Mouse (Mus musculus): ENCODE measurements at regions not wholly inside any gene's neighbourhood (a gene's known extent, or its start where the extent isn't known, plus 50 kb on each side); places are given as distances from the start of the nearest gene placed in this dataset.
"Not testable (repeated sequence)": the region's sequence is repeated elsewhere in the genome, so short reads cannot be mapped to it uniquely, and the experiment has no call there.

DNA sequence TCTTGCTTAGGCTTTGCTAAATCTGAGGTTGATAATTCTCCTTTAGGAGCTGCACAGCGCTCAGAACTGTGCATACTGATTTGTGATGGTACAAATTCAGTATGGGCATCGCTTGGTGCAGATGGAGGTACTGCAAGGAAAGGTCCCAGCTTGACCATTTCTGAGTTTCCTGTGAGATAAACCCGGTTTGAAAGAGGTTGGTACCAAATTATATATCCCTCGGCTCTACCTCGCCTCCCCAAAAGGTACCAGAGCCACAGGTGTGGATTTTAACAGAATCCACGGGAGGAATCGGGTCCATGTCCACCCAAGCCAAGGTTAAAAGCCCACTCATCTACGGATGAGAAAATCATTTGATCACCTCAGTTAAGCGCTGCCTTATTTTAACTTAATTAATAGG, 172.5 kb upstream of the Zfp808 start:
- DNase-seq (ENCODE audit: low read depth, low spot score) = not testable (repeated sequence)

DNA sequence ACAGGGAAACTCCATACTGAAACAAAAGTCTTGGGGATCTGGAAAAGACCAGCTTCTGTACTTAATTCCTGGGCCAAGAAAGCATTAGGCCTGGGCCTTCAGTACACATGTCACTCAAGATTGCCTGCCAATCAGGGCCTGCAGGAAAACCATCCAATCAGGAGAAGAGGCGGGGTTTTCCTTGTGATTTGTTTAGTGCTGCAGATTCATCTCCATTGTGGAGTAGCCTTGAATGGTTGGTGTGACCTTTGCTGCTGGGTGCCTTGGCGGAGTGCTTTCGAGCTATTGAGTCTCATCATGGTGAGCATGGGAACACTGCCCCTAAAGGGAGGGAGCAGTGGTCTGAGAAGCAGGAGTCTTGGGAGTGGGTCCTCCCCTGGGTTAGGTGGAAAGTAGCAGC, 150.8 kb upstream of the Zfp808 start:
- not testable (repeated sequence) for DNase-seq (ENCODE audit: low read depth, low spot score)

DNA sequence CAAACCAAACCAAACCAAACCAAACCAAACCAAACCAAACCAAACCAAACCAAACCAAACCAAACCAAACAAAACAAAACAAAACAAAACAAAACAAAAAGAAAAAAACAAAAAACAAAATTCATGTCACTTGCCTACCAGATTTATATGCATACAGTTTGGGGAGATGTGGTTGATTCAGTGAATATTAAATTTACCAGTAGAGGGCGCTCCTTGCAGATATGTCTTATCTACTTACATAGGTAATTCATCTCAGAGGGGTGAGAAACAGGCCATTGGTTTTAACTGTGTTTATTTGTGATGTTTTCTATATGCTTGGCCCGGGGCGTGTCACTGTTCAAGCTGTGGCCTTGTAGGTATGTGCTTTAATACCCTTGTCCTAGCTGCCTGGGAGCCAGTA, 133.2 kb upstream of the Zfp808 start:
- not testable (repeated sequence) for DNase-seq (ENCODE audit: low read depth, low spot score)

DNA sequence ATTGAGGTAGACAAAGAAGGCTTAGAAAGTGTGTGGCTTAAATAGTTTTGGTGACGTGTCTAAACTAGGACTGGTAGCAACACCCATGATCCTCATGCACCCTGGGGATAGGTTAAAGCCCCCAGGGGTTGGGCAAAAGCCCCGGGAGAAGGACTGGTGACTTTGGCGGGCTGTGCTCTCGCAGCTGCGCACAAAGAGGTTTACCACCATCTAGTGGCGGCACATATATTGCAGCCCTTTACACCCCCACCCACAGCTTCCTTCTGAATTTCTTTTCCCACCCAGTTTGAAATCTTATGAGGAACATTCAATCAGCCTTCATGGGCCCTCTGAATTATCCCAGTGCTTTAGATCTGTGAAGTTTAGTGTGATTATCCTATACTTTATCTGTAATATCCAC, 130.9 kb upstream of the Zfp808 start:
- not testable (repeated sequence) for DNase-seq (ENCODE audit: low read depth, low spot score)

DNA sequence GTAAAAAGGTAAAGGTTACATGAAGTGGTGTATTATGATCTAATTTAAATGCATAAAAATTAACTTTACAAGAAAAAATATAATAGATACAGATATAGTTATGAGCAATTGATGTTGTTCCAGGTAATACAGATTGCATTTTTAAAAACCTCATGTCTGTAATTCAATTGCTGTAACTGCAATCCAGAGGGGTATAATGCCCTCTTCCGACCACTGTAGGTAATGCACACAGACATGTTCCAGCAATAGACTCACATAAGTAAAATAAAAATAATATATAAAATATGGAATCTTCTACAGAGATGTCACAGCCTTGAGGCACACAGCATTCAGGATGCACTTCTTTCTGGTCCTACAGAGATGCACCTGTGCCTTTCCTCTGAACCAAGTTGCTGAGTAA, 122.4 kb upstream of the Zfp808 start:
- not testable (repeated sequence) for DNase-seq (ENCODE audit: low read depth, low spot score)

DNA sequence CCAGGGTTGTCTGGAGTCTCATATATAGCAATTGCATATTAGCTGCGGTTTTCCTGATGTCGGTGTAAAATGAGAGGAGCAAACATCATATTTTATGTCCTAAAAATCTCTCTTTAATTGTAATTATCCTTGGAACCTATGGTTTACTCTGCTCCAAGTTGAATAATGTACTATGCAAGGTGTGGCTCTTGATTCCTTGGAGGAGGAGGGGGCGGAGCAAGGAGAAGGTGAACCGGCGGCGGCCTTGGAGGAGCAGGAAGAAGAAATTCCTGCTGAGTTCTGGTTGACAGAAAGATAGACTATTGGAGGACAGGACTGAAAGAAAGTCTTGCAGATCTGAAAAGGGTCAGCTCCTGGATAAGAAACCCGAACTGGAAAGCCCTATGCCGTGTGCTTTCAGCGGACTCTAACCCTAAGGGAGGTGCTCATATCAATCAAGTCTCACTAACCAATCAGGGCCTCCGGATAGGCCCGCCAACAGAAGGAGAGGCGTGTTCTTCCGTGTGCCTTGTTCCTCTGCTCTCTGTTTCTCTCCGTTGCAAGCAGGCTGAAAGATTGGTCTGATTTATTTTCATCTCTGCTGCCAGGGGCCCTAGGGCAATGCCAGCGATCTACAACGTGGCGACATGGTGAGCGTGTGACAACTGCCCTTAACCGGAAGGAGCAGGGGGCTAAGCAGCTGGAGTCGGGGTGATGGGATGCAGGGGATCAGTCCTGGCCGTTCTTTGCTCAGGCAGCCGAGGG, 114.1 kb upstream of the Zfp808 start:
- peak; percentile 20 for DNase-seq (ENCODE audit: low read depth, low spot score)

DNA sequence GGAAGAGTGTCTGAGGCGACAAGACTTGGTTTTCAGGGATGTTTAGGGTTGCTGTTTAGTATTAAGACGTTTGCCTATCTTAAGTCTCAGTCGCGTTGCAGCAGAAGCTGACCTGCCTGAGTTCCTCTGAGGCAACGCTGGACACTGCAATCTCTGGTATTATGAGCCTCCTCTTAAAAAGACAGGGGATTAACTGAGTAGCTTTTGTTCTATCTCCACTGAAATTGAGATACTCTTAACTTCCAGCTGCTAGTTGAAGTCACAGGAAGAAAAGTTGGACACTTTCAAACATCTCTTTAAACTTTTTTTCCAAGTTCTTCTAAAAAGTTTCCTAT, 113.6 kb upstream of the Zfp808 start:
- DNase-seq (ENCODE audit: low read depth, low spot score) = not testable (repeated sequence)

DNA sequence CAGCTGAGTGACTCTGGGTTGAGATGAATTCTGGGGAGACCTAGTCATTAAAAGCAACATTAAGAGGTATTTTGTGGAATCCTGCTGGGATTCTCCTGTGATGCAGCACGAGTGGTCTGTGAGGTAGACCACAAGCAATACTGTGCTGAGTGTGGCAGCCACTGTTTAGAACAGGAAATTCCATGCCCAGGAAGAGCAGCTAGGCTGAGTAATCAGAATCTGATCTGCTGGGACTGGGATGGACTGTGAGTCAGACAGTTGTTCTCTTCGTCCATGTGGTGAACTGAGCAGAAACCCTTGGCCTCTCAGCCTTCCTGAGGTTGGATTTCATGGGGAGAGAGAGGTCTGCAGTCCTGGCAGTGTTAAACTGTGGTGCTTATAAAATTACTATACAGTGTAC, 92.0 kb upstream of the Zfp808 start:
- DNase-seq (ENCODE audit: low read depth, low spot score) = not testable (repeated sequence)

DNA sequence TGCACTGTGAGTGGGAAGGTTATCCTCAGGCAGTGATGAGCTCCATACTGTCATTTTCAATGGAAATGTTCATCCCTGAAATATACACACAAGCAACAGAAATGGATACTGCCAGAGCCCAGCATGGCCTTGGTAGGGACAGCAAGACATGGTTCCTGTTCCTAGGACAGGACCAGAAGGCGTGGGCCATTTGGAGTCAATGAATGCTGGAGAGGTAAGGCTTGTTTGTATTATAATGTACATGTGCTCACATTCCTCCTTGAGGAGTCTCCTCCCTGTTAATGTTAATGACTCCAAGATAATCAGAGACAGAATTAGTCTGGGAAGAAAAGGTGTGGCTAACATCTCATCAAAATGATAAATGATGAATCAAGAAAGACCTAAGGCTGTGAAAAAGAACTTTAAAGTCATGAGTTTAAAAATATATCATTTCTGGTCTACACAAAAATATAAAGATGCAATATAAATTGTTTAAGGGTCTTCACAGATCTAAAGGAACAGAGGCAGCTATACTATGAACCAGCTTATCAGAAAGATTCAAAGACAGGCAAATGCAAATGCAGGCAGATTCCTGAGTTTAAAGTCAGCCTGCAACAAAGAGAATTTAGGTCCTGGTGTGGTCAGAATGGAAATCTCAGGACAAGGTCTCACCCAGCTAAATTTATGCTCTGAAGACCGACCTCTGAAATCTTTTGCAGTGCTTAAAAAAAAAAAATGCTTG, 51.6 kb upstream of the Zfp808 start:
- not testable (repeated sequence) for DNase-seq (ENCODE audit: low read depth, low spot score)

DNA sequence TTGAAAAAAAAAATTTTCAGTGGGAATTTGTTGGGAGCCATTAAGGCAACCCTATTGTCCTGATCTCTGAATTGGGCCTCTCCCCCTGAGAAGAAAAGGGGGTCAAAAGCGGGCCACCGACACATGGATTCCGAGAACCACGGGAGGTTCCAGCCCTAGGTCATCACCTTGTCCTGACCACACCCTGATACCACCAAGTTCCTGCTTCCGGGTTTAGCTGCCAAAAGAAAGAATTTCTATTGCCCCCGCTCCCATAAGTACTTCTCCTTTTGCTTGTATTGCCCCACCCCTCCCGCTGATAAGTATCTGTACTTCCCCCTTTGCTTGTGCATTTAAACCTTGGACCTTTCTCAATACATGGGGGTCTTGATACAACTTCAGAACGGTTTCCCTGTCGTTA, 50.8 kb upstream of the Zfp808 start:
- DNase-seq (ENCODE audit: low read depth, low spot score) = not testable (repeated sequence)

Measured in skeletal muscle tissue, adult 2 months (tissue).